Mouse (Mus musculus): ENCODE measurements around the gene Vps54.

Vps54 gene

GRCm38 (mm10) chr11:21337855-21338254, 98.8 kb downstream of the Vps54 start:
- in situ Hi-C loops (cut with MseI, MboI), result loop anchor here in 1 of 2 experiments (10.0 kb wide), 1 partner anchor 117 kb away; no protein-coding TSS in a partner anchor

GRCm38 (mm10) chr11:21339088-21339487, 100.0 kb downstream of the Vps54 start:
- in situ Hi-C loops (cut with MseI, MboI), result loop anchor here in 1 of 2 experiments (10.0 kb wide), 1 partner anchor 116 kb away; no protein-coding TSS in a partner anchor

- in situ Hi-C loops (cut with MseI, MboI), result loop anchor here in 1 of 2 experiments (10.0 kb wide), 1 partner anchor 111 kb away; no protein-coding TSS in a partner anchor
Observed at GRCm38 (mm10) chr11:21343490-21343889, 104.4 kb downstream of the Vps54 start.

GRCm38 (mm10) chr11:21346020-21346419, 106.9 kb downstream of the Vps54 start:
- in situ Hi-C loops (cut with MseI, MboI), result loop anchor here in 1 of 2 experiments (10.0 kb wide), 1 partner anchor 109 kb away; no protein-coding TSS in a partner anchor

GRCm38 (mm10) chr11:21348890-21349289, 109.8 kb downstream of the Vps54 start:
- in situ Hi-C loops (cut with MseI, MboI), result loop anchor here in 1 of 2 experiments (10.0 kb wide), 1 partner anchor 106 kb away; no protein-coding TSS in a partner anchor

GRCm38 (mm10) chr11:21351296-21351695, 112.2 kb downstream of the Vps54 start:
- in situ Hi-C loops (cut with MseI, MboI), result no loop called here

GRCm38 (mm10) chr11:21363144-21363940, 124.3 kb downstream of the Vps54 start:
- in situ Hi-C loops (cut with MseI, MboI), result no loop called here

GRCm38 (mm10) chr11:21368466-21368865, 129.4 kb downstream of the Vps54 start:
- in situ Hi-C loops (cut with MseI, MboI), result no loop called here

- in situ Hi-C loops (cut with MseI, MboI), result no loop called here
Observed at GRCm38 (mm10) chr11:21369248-21370016, 130.4 kb downstream of the Vps54 start.

GRCm38 (mm10) chr11:21370399-21371121, 131.5 kb downstream of the Vps54 start:
- in situ Hi-C loops (cut with MseI, MboI), result no loop called here

All from mouse trophoblast stem cell (cell line).